ENCODE assay signal across 8 mouse cellular contexts in genomic region chr13:55727120-55727838, GRCm38 (mm10). TPM values are rescaled to one million over a fixed set of nuclear protein-coding genes. Genes with fewer than 3 reads are reported as not detected.
DNase-seq lines count a peak whose midpoint lies in the region; ATAC-seq and TF ChIP-seq lines count a peak whose summit lies in the region.

Gene Pcbd2, plus strand, starts transcription at chr13:55727368.

- peak; percentile 89 for DNase-seq in CD4-positive helper T cell, adult 2 months (ENCODE audit: low read depth, low spot score)
- peak; percentile 49 for DNase-seq in brain, embryonic 18.5 days (ENCODE audit: low read depth, low spot score)
- peak; percentile 81 for DNase-seq in midbrain, postnatal 0 days (ENCODE audit: low spot score)
- peak; percentile 86 to 93 for DNase-seq in spleen, postnatal 10 days (ENCODE audit: low spot score in 2 of 2)

- TF ChIP-seq CTCF in midbrain, postnatal 0 days (IDR thresholded peaks at IDR 0.05), result no peak

- peak; percentile 89 for ATAC-seq in heart, embryonic 11.5 days (replicated peaks; ENCODE audit: insufficient number of reproducible peaks, low FRiP score, low TSS enrichment)
- peak; percentile 91 for ATAC-seq in kidney, embryonic 15.5 days (replicated peaks; ENCODE audit: low FRiP score)
- peak; percentile 76 for ATAC-seq in limb, embryonic 15.5 days (ENCODE audit: insufficient number of reproducible peaks, low FRiP score, low TSS enrichment, low read depth)
- peak; percentile 91 for ATAC-seq in midbrain, postnatal 0 days (ENCODE audit: low FRiP score)

- no peaks in the 10 kb centered on the region for H3K9me3 ChIP-seq in erythroblast, embryonic 14.5 days (ENCODE audit: control insufficient read depth, low read length)
- H3K9me3 ChIP-seq in heart, embryonic 11.5 days (replicated peaks; ENCODE audit: control insufficient read depth, low read length), result no peaks in the 10 kb centered on the region
- no peaks in the 10 kb centered on the region for H3K9me3 ChIP-seq in kidney, embryonic 15.5 days (replicated peaks)
- no peaks in the 10 kb centered on the region for H3K9me3 ChIP-seq in limb, embryonic 15.5 days
- H3K9me3 ChIP-seq in midbrain, postnatal 0 days (ENCODE audit: low read length), result no peaks in the 10 kb centered on the region

- H3K9ac ChIP-seq in heart, embryonic 11.5 days (ENCODE audit: low read depth, low read length), result peak within 1 kb of the TSS; percentile 85
- H3K9ac ChIP-seq in kidney, embryonic 15.5 days, result peak within 1 kb of the TSS; percentile 67
- peak within 1 kb of the TSS; percentile 63 for H3K9ac ChIP-seq in limb, embryonic 15.5 days
- peak within 1 kb of the TSS; percentile 63 for H3K9ac ChIP-seq in midbrain, postnatal 0 days (replicated peaks; ENCODE audit: low read length, poor library complexity, severe bottlenecking)

- peak within 1 kb of the TSS; percentile 71 for H3K4me2 ChIP-seq in heart, embryonic 11.5 days
- H3K4me2 ChIP-seq in kidney, embryonic 15.5 days, result peak within 1 kb of the TSS; percentile 74
- peak within 1 kb of the TSS; percentile 67 for H3K4me2 ChIP-seq in limb, embryonic 15.5 days
- H3K4me2 ChIP-seq in midbrain, postnatal 0 days (ENCODE audit: low read depth, low read length, poor library complexity, severe bottlenecking), result peak within 1 kb of the TSS; percentile 54

- peaks cover 22% of the 10 kb centered on the region for H3K4me1 ChIP-seq in erythroblast, embryonic 14.5 days (ENCODE audit: control insufficient read depth)
- H3K4me1 ChIP-seq in heart, embryonic 11.5 days (ENCODE audit: control insufficient read depth, insufficient read depth, low read length), result no peaks in the 10 kb centered on the region
- 0 out of 2 replicates have a peak, but pooled peaks cover 3% of the 10 kb centered on the region for H3K4me1 ChIP-seq in kidney, embryonic 15.5 days
- no peaks in the 10 kb centered on the region for H3K4me1 ChIP-seq in limb, embryonic 15.5 days
- no peaks in the 10 kb centered on the region for H3K4me1 ChIP-seq in midbrain, postnatal 0 days (ENCODE audit: insufficient read depth, low read length)

- peak within 1 kb of the TSS; percentile 96 for H3K27ac ChIP-seq in heart, embryonic 11.5 days (ENCODE audit: low read depth, low read length)
- H3K27ac ChIP-seq in kidney, embryonic 15.5 days, result peak within 1 kb of the TSS; percentile 98
- peak within 1 kb of the TSS; percentile 97 for H3K27ac ChIP-seq in limb, embryonic 15.5 days
- H3K27ac ChIP-seq in midbrain, postnatal 0 days (ENCODE audit: low read depth, low read length), result peak within 1 kb of the TSS; percentile 88

- H3K4me3 ChIP-seq in erythroblast, embryonic 14.5 days (replicated peaks), result peak within 1 kb of the TSS; percentile 86
- peak within 1 kb of the TSS; percentile 65 for H3K4me3 ChIP-seq in heart, embryonic 11.5 days (ENCODE audit: low read depth, low read length)
- H3K4me3 ChIP-seq in kidney, embryonic 15.5 days (replicated peaks), result peak within 1 kb of the TSS; percentile 61
- peak within 1 kb of the TSS; percentile 63 for H3K4me3 ChIP-seq in limb, embryonic 15.5 days
- peak within 1 kb of the TSS; percentile 56 for H3K4me3 ChIP-seq in midbrain, postnatal 0 days (ENCODE audit: low read depth, low read length)

- under 1% methylated on average over 62 of the region's 73 CpGs for WGBS in heart, embryonic 11.5 days (ENCODE audit: insufficient replicate concordance)
- under 1% methylated on average over 68 of the region's 73 CpGs for WGBS in kidney, embryonic 15.5 days
- WGBS in limb, embryonic 15.5 days, result under 1% methylated on average over 70 of the region's 73 CpGs
- WGBS in midbrain, postnatal 0 days, result under 1% methylated on average over 56 of the region's 73 CpGs

- peaks cover 11% of the 10 kb centered on the region for H3K36me3 ChIP-seq in erythroblast, embryonic 14.5 days (ENCODE audit: control insufficient read depth)
- peaks cover 5% of the 10 kb centered on the region; the same call in 1 of the 2 replicates for H3K36me3 ChIP-seq in heart, embryonic 11.5 days (ENCODE audit: control insufficient read depth, insufficient read depth, low read length)
- H3K36me3 ChIP-seq in kidney, embryonic 15.5 days, result peaks cover 33% of the 10 kb centered on the region
- H3K36me3 ChIP-seq in limb, embryonic 15.5 days, result peaks cover 32% of the 10 kb centered on the region
- H3K36me3 ChIP-seq in midbrain, postnatal 0 days (ENCODE audit: insufficient read depth, low read length), result peaks cover 14% of the 10 kb centered on the region; the same call in 1 of the 2 replicates

- H3K27me3 ChIP-seq in erythroblast, embryonic 14.5 days (ENCODE audit: control insufficient read depth), result no peaks in the 10 kb centered on the region
- H3K27me3 ChIP-seq in heart, embryonic 11.5 days (ENCODE audit: control insufficient read depth, insufficient read depth, low read length), result no peaks in the 10 kb centered on the region
- no peaks in the 10 kb centered on the region for H3K27me3 ChIP-seq in kidney, embryonic 15.5 days
- no peaks in the 10 kb centered on the region for H3K27me3 ChIP-seq in limb, embryonic 15.5 days
- H3K27me3 ChIP-seq in midbrain, postnatal 0 days (ENCODE audit: insufficient read depth, low read length), result no peaks in the 10 kb centered on the region

RNA-seq across cellular contexts. Expression of gene Pcbd2, which starts in this region (rescaled TPM):
- 6.2 and 8.4 TPM in 2 replicates for polyA plus RNA-seq in erythroblast, embryonic 14.5 days (2012)
- 59.1 and 64.6 TPM in 2 replicates for polyA plus RNA-seq in heart, embryonic 11.5 days (2014; fragmentation: Nextera tagmentation; extraction: Ambion mirVana)
- polyA plus RNA-seq in kidney, embryonic 15.5 days (2015; fragmentation: Nextera tagmentation; extraction: Ambion mirVana), result 54.9 and 57.6 TPM in 2 replicates
- polyA plus RNA-seq in limb, embryonic 15.5 days (2015; fragmentation: Nextera tagmentation; extraction: Ambion mirVana), result 44.3 and 44.5 TPM in 2 replicates
- total RNA-seq in midbrain, postnatal 0 days (2014; rRNA removed), result 7.2 and 8.6 TPM in 2 replicates
- polyA plus RNA-seq in midbrain, postnatal 0 days (2015; fragmentation: Nextera tagmentation; extraction: Ambion mirVana), result 28.2 and 30.6 TPM in 2 replicates

Comparison
In these comparisons a context has a peak if more than half of its experiments do, and no peak if none do; other contexts are left out.
1. Peak in every context shown above with its lines: DNase-seq, ATAC-seq, H3K4me3 ChIP-seq and H3K27ac ChIP-seq.